Comparison of ENCODE assay signal across 17 mouse cellular contexts in the genomic region with DNA sequence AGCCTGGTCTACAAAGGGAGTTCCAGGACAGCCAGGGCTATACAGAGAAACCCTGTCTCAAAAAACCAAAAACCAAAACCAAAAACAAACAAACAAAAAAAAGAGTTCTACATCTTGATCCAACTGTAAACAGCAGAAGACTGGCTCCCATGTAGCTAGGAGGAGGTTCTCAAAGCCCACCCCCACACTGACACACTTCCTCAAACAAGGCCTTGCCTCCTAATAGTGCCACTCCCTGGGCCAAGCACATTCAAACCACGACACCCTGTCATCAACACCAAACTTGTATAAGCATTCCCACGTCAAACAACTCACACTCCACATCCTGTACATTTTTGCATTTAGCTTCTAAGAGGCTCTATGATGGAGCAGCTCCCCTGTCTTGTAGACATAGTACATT.
"Had no signal": no experiment of that assay in that cellular context is flagged by ENCODE, and none has a peak within 500 bp of the region (broad histone marks: within the 10 kb centered on the region; RNA-seq: fewer than 3 reads in every experiment).

No protein-coding gene starts in this region.

- H3K27ac ChIP-seq: kidney, postnatal 0 days; layer of hippocampus, adult 2 months; liver, embryonic 13.5 days; midbrain, embryonic 12.5 days; midbrain, embryonic 15.5 days; neural tube, embryonic 13.5 days; stomach, postnatal 0 days had no signal

- H3K27me3 ChIP-seq: liver, embryonic 13.5 days; midbrain, embryonic 12.5 days; midbrain, embryonic 15.5 days; neural tube, embryonic 13.5 days had no signal

- DNase-seq: kidney, adult 18-20 months; kidney, postnatal 25 days; layer of hippocampus, adult 9-11 months; liver, embryonic 13.5 days; lung, adult 2 months; lung, postnatal 36 days; right cerebral cortex, postnatal 4 days; thymus, adult 2 months; thymus, postnatal 14 days had no signal

- H3K4me3 ChIP-seq: layer of hippocampus, adult 2 months; liver, embryonic 13.5 days; midbrain, embryonic 12.5 days; midbrain, embryonic 15.5 days; myocyte; neural tube, embryonic 13.5 days had no signal

- H3K36me3 ChIP-seq: liver, embryonic 13.5 days; midbrain, embryonic 12.5 days; midbrain, embryonic 15.5 days; neural tube, embryonic 13.5 days had no signal

- ATAC-seq: lung, postnatal 0 days; midbrain, embryonic 15.5 days had no signal

- H3K4me1 ChIP-seq: liver, embryonic 13.5 days; midbrain, embryonic 12.5 days; midbrain, embryonic 15.5 days; neural tube, embryonic 13.5 days had no signal

- H3K9me3 ChIP-seq: liver, embryonic 13.5 days; midbrain, embryonic 12.5 days; midbrain, embryonic 15.5 days; neural tube, embryonic 13.5 days had no signal
